ENCODE assay signal across 8 mouse cellular contexts in the genomic region with DNA sequence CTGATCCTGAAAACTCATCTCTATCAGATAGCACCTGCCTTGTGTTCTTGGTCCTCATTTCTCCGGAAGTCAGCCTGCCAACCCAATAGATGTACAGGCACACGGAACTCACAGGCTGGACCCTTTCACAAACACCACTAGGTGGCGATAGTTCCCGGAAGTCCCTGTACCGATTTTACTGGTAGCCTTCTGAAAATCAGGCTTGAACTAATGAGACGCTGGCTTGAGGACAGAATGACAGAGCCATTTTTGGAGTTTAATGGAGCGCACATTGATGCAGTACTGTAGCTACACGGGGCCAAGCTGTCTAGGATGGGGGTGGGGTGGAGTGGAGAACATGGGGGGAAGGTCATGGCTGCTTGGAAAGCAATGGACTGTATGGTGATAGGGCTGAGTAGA. TPM values are rescaled to one million over a fixed set of nuclear protein-coding genes. Genes with fewer than 3 reads are reported as not detected.
DNase-seq lines count a peak whose midpoint lies in the region; ATAC-seq lines count a peak whose summit lies in the region.

No protein-coding gene starts in this region.

- no peaks in the 10 kb centered on the region for H3K36me3 ChIP-seq in forebrain, embryonic 11.5 days (ENCODE audit: control insufficient read depth, insufficient read depth, low read length)
- no peaks in the 10 kb centered on the region for H3K36me3 ChIP-seq in kidney, embryonic 16.5 days (ENCODE audit: insufficient read depth, low read length)

- 4% methylated on average over 8 of the region's 8 CpGs for WGBS in forebrain, embryonic 11.5 days
- 7% methylated on average over 8 of the region's 8 CpGs for WGBS in kidney, embryonic 16.5 days

- no peak overlapping the region for H3K27ac ChIP-seq in forebrain, embryonic 11.5 days (ENCODE audit: low read depth, low read length)
- no peak overlapping the region for H3K27ac ChIP-seq in kidney, embryonic 16.5 days (ENCODE audit: low read length)

- no peaks in the 10 kb centered on the region for H3K27me3 ChIP-seq in forebrain, embryonic 11.5 days (ENCODE audit: control insufficient read depth, insufficient read depth, low read length)
- H3K27me3 ChIP-seq in kidney, embryonic 16.5 days (ENCODE audit: insufficient read depth, low read length), result no peaks in the 10 kb centered on the region

- peak overlapping the region; percentile 29 for H3K4me3 ChIP-seq in forebrain, embryonic 11.5 days (ENCODE audit: low read depth, low read length)
- peak overlapping the region; percentile 48 for H3K4me3 ChIP-seq in kidney, embryonic 16.5 days (ENCODE audit: low read length)

- no peaks in the 10 kb centered on the region; the same call in 1 of the 2 replicates for H3K4me1 ChIP-seq in forebrain, embryonic 11.5 days (replicated peaks; ENCODE audit: control insufficient read depth, insufficient read depth, low read length)
- peaks cover 14% of the 10 kb centered on the region; the same call in 1 of the 2 replicates for H3K4me1 ChIP-seq in kidney, embryonic 16.5 days (ENCODE audit: insufficient read depth, low read length)

- H3K9ac ChIP-seq in forebrain, embryonic 11.5 days (ENCODE audit: low read length), result peak overlapping the region; percentile 5; the same call in 1 of the 2 replicates
- H3K9ac ChIP-seq in kidney, embryonic 16.5 days (replicated peaks; ENCODE audit: low read length), result 0 out of 2 replicates have a peak overlapping the region, but pooled peaks have one; percentile 62

- peak overlapping the region; percentile 42 for H3K4me2 ChIP-seq in forebrain, embryonic 11.5 days (ENCODE audit: low read depth, low read length, severe bottlenecking)
- H3K4me2 ChIP-seq in kidney, embryonic 16.5 days (replicated peaks; ENCODE audit: low read depth, low read length), result peak overlapping the region; percentile 75

- ATAC-seq in forebrain, embryonic 11.5 days (replicated peaks; ENCODE audit: low FRiP score), result peak; percentile 51; the same call in 1 of the 2 replicates
- ATAC-seq in kidney, embryonic 16.5 days (ENCODE audit: low FRiP score, low TSS enrichment), result peak; percentile 75

- DNase-seq in layer of hippocampus, postnatal 10 days (ENCODE audit: low spot score in 2 of 2), result peak; percentile 59
- DNase-seq in layer of hippocampus, adult 9-10 months (ENCODE audit: low spot score), result no peak
- peak; percentile 90 for DNase-seq in R1 (ENCODE audit: low read depth, low spot score)
- DNase-seq in forebrain, embryonic 11.5 days (ENCODE audit: low spot score), result peak; percentile 80
- peak; percentile 84 for DNase-seq in mesoderm, embryonic 11.5 days (ENCODE audit: low read depth, low spot score)
- peak; percentile 40 for DNase-seq in thymus, postnatal 25 days
- DNase-seq in cerebellum, adult 8-10 months, result no peak

- H3K9me3 ChIP-seq in forebrain, embryonic 11.5 days (ENCODE audit: control insufficient read depth, low read length), result no peaks in the 10 kb centered on the region
- no peaks in the 10 kb centered on the region for H3K9me3 ChIP-seq in kidney, embryonic 16.5 days (ENCODE audit: low read length)

RNA-seq across cellular contexts. Expression of a gene that starts 18.5 kb away (rescaled TPM):
- under 1 TPM; 0.18 to 0.39 TPM for total RNA-seq in layer of hippocampus, postnatal 10 days (2021)
- 0.09 and 0.32 TPM in 2 replicates for polyA plus RNA-seq in forebrain, embryonic 11.5 days (2014; fragmentation: Nextera tagmentation; extraction: Ambion mirVana)
- 0.36 and 0.72 TPM in 2 replicates for polyA plus RNA-seq in kidney, embryonic 16.5 days (2015; fragmentation: Nextera tagmentation; extraction: Ambion mirVana)

RNA-seq across cellular contexts. Expression of a gene that starts 32.1 kb away (rescaled TPM):
- 10 to 100 TPM in 1 of 2 experiments, 1 to 10 TPM in 1; 9.7 to 10.8 TPM for total RNA-seq in layer of hippocampus, postnatal 10 days (2021)
- 8.6 and 10.9 TPM in 2 replicates for polyA plus RNA-seq in forebrain, embryonic 11.5 days (2014; fragmentation: Nextera tagmentation; extraction: Ambion mirVana)
- 8.6 and 10.4 TPM in 2 replicates for polyA plus RNA-seq in kidney, embryonic 16.5 days (2015; fragmentation: Nextera tagmentation; extraction: Ambion mirVana)

Comparison
In these comparisons a context has a peak if more than half of its experiments do, and no peak if none do; other contexts are left out.
1. DNase-seq: peak in layer of hippocampus, postnatal 10 days (2 of 2), R1 (single experiment), forebrain, embryonic 11.5 days (single experiment), mesoderm, embryonic 11.5 days (single experiment) and thymus, postnatal 25 days (single experiment); none in layer of hippocampus, adult 9-10 months (single experiment) and cerebellum, adult 8-10 months (single experiment).